Mouse (Mus musculus): ENCODE results near the gene Pygo2.

Gene Pygo2

GRCm38 (mm10) chr3:89392871-89393311, 37.1 kb upstream of the Pygo2 start:
- DNase-seq (ENCODE audit: low spot score in 2 of 2) = no peak

DNA sequence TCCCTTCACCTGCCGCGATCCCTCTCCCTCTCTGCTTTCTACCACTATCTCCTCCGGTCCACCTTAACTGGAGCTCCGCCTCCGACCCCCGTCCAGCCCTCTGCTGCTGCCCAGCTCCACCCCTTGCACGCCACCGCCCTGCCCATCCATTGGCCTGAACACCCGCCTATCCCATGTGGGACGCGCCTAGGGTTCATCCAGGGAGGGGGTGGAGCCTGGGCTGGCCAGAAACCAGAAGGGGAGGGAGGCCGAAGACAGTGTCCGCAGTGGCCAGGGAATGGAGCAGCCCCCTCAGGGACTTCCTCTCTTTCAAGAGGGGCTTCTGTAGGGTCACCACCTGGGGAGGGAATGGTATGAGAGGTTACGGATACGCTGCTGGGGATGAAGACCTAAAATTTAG, 36.4 kb upstream of the Pygo2 start:
- peak; percentile 94 to 95 for DNase-seq (ENCODE audit: low spot score in 2 of 2)

- peak; percentile 55 to 63 for DNase-seq (ENCODE audit: low spot score in 2 of 2)
Observed at GRCm38 (mm10) chr3:89394006-89394893, 35.8 kb upstream of the Pygo2 start, which contains the start of gene Zbtb7b. Gene Zbtb7b (minus strand): TSS chr3:89394776.

GRCm38 (mm10) chr3:89394894-89395256, 35.1 kb upstream of the Pygo2 start:
- DNase-seq (ENCODE audit: low spot score in 2 of 2) = peak in 1 of 2 experiments; percentile 63

DNA sequence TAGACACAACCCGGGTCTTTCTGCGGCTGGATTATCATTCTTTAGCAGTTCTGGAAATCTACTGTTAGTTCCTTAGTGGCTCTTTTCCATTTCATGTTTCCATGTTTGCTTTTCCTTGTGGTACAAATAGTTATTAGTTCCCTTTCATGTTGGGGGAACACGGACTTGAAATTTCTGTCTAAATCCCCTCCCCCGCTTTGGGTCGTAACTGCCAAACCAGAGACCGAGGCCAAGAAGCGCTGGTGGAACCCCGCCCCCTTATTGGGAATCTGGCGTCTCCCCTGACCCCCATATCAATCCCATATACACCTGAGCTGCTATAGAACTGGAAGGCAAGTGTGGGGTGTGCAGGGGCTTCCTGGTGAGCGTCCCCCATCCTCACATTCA, 34.6 kb upstream of the Pygo2 start:
- no peak for DNase-seq (ENCODE audit: low spot score in 2 of 2)

DNA sequence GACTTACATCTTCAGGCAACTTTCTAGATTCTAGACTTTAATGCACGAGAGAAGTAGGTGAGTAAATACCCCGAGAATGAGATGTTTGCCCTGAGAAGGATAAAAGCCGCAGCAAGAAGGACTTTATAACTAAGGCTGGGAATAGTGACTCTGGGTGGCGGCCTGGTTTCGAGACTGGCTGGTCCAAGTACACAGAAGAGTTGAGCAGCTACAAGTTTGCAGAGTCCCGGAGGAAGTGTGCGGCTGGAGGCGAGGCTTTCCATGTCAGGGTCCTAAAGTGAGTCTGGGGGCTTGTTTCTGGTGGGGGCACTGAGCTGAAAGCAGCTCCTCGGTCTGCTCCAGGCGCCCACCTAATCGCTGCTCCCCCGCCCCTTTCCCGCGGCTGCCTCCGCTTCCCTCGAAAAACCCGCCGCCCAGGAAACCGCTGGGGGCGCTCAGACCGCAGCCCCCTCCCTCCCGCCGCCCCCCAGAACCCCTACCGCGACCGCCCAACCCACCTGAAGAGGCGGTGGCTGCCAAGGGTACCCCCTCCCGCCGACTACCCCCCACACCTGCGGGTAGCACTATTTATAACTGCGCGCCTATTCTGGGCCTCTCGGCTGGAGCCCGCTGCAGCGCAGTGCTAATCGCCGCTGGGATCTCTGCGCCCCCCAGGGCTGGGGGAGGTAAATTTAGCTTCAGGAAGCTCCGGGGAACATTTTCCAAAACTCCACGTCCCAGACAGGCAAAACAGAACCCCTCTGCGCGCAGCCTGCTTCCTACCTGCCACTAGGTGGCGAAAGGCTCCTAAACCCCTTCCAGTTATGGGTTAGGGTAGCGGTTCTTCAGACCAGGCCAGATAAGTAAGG, 34.0 kb upstream of the Pygo2 start:
- DNase-seq (ENCODE audit: low spot score in 2 of 2) = peak in 1 of 2 experiments; percentile 61

- DNase-seq (ENCODE audit: low spot score in 2 of 2) = no peak
Observed at GRCm38 (mm10) chr3:89396654-89397005, 33.4 kb upstream of the Pygo2 start.

GRCm38 (mm10) chr3:89401329-89401728, 28.7 kb upstream of the Pygo2 start:
- DNase-seq (ENCODE audit: low spot score in 2 of 2) = no peak

GRCm38 (mm10) chr3:89402693-89403092, 27.3 kb upstream of the Pygo2 start, which contains the start of gene Lenep:
Gene Lenep (minus strand): TSS chr3:89402793.
- no peak for DNase-seq (ENCODE audit: low spot score in 2 of 2)

DNA sequence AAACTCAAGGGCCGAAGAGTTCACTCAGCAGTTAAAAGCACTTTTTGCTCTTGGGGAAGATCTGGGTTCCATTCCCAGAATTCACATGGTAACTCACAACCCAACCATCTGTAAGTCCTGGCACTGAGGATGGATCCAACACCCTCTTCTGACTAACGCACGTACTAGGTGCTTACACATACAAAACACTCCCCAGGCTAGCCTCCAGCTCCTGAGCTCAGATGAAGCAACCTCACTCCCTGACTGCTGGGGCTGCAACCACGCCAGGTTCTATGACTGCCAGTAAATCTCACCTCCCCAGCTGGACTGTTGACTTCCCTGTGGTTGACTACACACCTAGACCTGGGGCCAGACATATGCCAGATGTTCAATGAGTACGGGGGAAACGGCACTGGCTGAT, 23.1 kb upstream of the Pygo2 start:
- DNase-seq (ENCODE audit: low spot score in 2 of 2) = no peak

- DNase-seq (ENCODE audit: low spot score in 2 of 2) = no peak
Observed at GRCm38 (mm10) chr3:89408448-89408847, 21.6 kb upstream of the Pygo2 start.

GRCm38 (mm10) chr3:89409701-89410100, 20.3 kb upstream of the Pygo2 start:
- DNase-seq (ENCODE audit: low spot score in 2 of 2) = no peak

DNA sequence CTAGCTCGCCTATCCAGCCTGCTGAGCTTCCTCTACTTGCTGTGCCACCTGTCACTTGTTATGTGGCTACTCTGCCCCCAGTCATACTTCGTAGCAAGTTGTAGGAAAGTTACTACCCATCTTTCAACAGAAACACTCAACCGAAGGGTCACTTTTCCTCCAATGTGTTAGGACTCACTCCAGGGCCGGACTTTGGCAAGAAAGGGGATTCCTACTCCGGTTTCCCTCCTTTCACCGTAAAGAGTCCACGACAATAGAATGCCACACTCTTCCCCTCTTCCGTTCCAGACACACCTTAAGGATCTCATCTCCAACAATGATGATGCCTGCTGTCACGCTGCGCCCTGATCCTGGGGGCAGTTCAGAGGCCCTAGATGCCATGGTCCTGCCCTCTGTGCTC, 19.1 kb upstream of the Pygo2 start:
- DNase-seq (ENCODE audit: low spot score in 2 of 2) = no peak

- peak; percentile 99 to 100 for DNase-seq (ENCODE audit: low spot score in 2 of 2)
Observed at GRCm38 (mm10) chr3:89411490-89412393, 18.3 kb upstream of the Pygo2 start, which contains the start of gene Flad1. Gene Flad1 (minus strand): TSS chr3:89411870.

GRCm38 (mm10) chr3:89416158-89416557, 13.9 kb upstream of the Pygo2 start:
- no peak for DNase-seq (ENCODE audit: low spot score in 2 of 2)

DNA sequence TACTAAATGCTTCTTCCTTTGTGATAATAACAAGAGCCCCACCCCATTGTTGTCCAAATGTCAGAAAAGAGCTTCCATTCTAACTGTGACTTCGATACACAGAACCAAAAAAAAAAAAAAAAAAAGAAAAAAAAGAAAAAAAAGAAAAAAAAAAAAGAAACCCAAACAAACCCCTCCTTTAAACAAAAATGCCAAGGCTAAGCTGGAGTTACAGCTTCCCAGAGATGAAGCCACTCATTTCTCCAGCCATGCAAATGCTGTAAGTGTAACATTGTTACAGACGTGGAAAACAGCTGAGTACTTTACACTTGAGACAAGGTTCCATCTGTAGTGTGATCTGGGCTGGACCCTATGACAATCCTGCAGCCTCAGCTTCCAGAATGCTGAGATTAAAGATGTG, 12.9 kb upstream of the Pygo2 start:
- DNase-seq (ENCODE audit: low spot score in 2 of 2) = no peak

GRCm38 (mm10) chr3:89417840-89418169, 12.2 kb upstream of the Pygo2 start:
- DNase-seq (ENCODE audit: low spot score in 2 of 2) = no peak

- DNase-seq (ENCODE audit: low spot score in 2 of 2) = peak; percentile 90 to 97
Observed at GRCm38 (mm10) chr3:89418170-89418860, 11.7 kb upstream of the Pygo2 start, which contains the start of the genes Cks1b and Shc1. Gene Cks1b (minus strand): TSS chr3:89418383. Gene Shc1 (plus strand): TSS chr3:89418443.

- DNase-seq (ENCODE audit: low spot score in 2 of 2) = no peak
Observed at GRCm38 (mm10) chr3:89418861-89419250, 11.2 kb upstream of the Pygo2 start.

GRCm38 (mm10) chr3:89419571-89419970, 10.4 kb upstream of the Pygo2 start:
- no peak for DNase-seq (ENCODE audit: low spot score in 2 of 2)

DNA sequence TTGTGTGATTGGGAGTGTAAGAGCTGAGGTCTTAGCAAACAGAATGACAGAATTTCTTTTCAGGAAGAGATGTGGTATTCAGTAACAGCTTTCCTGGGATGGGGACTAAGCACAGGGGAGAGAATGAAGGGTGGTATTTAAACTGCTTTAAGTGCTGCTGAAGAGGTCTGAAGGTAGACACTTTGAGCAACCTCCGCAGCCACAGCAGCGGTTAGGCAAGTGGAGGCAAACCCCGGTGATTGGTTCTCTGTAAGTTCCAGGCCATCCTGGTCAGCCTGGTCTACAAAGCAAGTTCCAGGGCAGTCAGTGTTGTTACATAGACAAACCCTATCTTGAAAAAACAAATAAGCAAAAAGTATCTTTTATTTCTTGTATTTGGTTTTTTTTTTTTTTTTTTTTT, 10.0 kb upstream of the Pygo2 start:
- no peak for DNase-seq (ENCODE audit: low spot score in 2 of 2)
